Mouse (Mus musculus) ES-Bruce4 (cell line): ENCODE data around the gene Defb30.

ENCODE experiments used
- CTCF ChIP-seq: IDR thresholded peaks from one replicate; pipeline ENCODE4 v1.8.1; 2011; ENCODE audit warnings: low read depth, low read length
- POLR2A ChIP-seq: IDR thresholded peaks from one replicate; pipeline ENCODE4 v1.8.1; 2011; ENCODE audit warnings: low read length; ENCODE audit not compliant: insufficient read depth

- TF ChIP-seq CTCF = no peak
- TF ChIP-seq POLR2A = no peak
Observed at GRCm38 (mm10) chr14:63011471-63011870, 38.3 kb downstream of the Defb30 start, which contains the start of gene Defb43.
